Mouse (Mus musculus) layer of hippocampus, adult 2 months (tissue): ENCODE measurements around the gene C3ar1. TPM values are rescaled to one million over a fixed set of nuclear protein-coding genes. Genes with fewer than 3 reads are reported as not detected.

Experiments used
- DNase-seq, 2 experiments: peaks; one replicate each; pipeline ENCODE4 v3.0.0; 2022; ENCODE audit warnings: low spot score in 2 of 2
- H3K27ac ChIP-seq: fragments of 200-600 bp; 2 replicates; pipeline ENCODE4 v1.8.1; 2022
- H3K4me3 ChIP-seq: fragments of 200-600 bp; 2 replicates; pipeline ENCODE4 v1.8.1; 2022; ENCODE audit warnings: mild to moderate bottlenecking
- CTCF ChIP-seq: fragments of 200-600 bp; conservative IDR thresholded peaks from 2 replicates; pipeline ENCODE4 v1.8.1; 2022; ENCODE audit warnings: antibody characterized with exemption, mild to moderate bottlenecking, moderate library complexity
- microRNA-seq, 2 experiments: library from miRNA; unstranded; fragments of <30 nt; microRNA quantifications; one replicate each; pipeline ENCODE4 v1.2.0; 2021
- total RNA-seq, 2 experiments: library from RNA; stranded (reverse); gene quantifications; 2 replicates each; pipeline ENCODE4 v1.2.3; 2021

The C3ar1 gene
- total RNA-seq, 2 experiments from 2014 or later, result 0.54 to 0.61 TPM

- Histone ChIP-seq H3K27ac (peak overlapping the region; percentile 96), H3K4me3 (peak overlapping the region; percentile 68)
- TF ChIP-seq CTCF, result no peak
- DNase-seq, result no peak
Observed at GRCm38 (mm10) chr6:122801801-122802514, 54.0 kb downstream of the C3ar1 start.

- TF ChIP-seq CTCF, result no peak
Observed at GRCm38 (mm10) chr6:122801301-122801800, 54.6 kb downstream of the C3ar1 start, which contains the start of gene Slc2a3. Gene Slc2a3 (minus strand): TSS chr6:122801640.

GRCm38 (mm10) chr6:122800640-122801300, 55.2 kb downstream of the C3ar1 start:
- Histone ChIP-seq H3K4me3 (peak overlapping the region; percentile 68), H3K27ac (peak overlapping the region; percentile 96)
- DNase-seq, result peak in 1 of 2 experiments; percentile 36
- TF ChIP-seq CTCF, result no peak

More at GRCm38 (mm10) chr6:122801301-122801800, 54.6 kb downstream of the C3ar1 start, which contains the start of gene Slc2a3:
- peak; percentile 30 to 62 for DNase-seq
- Histone ChIP-seq H3K4me3 (peak within 1 kb of the TSS; percentile 68), H3K27ac (peak within 1 kb of the TSS; percentile 96)

Small RNA genes lying within 50 kb of the gene (microRNA-seq; reads per million reads assigned to microRNA genes)
- 0.64 to 1.5 reads per million in 2 experiments for gene Mir7231

Other genes with a start within 250 kb of the C3ar1 start
- gene Gdf3, start 246.1 kb downstream of the C3ar1 start, total RNA-seq, result not detected
- not detected for gene Dppa3, start 229.8 kb downstream of the C3ar1 start, total RNA-seq
- not detected for gene Nanog, start 148.7 kb downstream of the C3ar1 start, total RNA-seq
- gene Slc2a3, start 54.5 kb downstream of the C3ar1 start, total RNA-seq, result 100 to 1,000 TPM; 104 to 109 TPM
- 10 to 100 TPM; 28.8 to 30.7 TPM for gene Foxj2, start 36.2 kb downstream of the C3ar1 start, total RNA-seq
- gene Necap1, start 18.3 kb upstream of the C3ar1 start, total RNA-seq, result 100 to 1,000 TPM; 201 to 210 TPM
- under 1 TPM; 0.22 to 0.61 TPM for gene Clec4a1, start 65.7 kb upstream of the C3ar1 start, total RNA-seq
- under 1 TPM; 0.37 to 0.38 TPM for gene Clec4a3, start 96.4 kb upstream of the C3ar1 start, total RNA-seq
- gene Clec4a4, start 134.2 kb upstream of the C3ar1 start, total RNA-seq, result not detected
- gene Clec4b1, start 193.8 kb upstream of the C3ar1 start, total RNA-seq, result not detected